ENCODE assay signal across 8 mouse cellular contexts in genomic region chr3:142443006-142443709, GRCm38 (mm10). TPM values are rescaled to one million over a fixed set of nuclear protein-coding genes. Genes with fewer than 3 reads are reported as not detected.
DNase-seq lines count a peak whose midpoint lies in the region; ATAC-seq and TF ChIP-seq lines count a peak whose summit lies in the region.

No protein-coding gene starts in this region.

- peak; percentile 86 for DNase-seq in MEL-GATA-1-ER (ENCODE audit: extremely low read depth, low read depth)
- peak; percentile 57 for DNase-seq in cerebellum, adult 11 months
- DNase-seq in heart, postnatal 14 days = peak; percentile 93 to 96
- DNase-seq in layer of hippocampus, adult 18-20 months (ENCODE audit: low spot score in 2 of 2) = peak; percentile 59 to 90
- DNase-seq in lung, embryonic 14.5 days = peak; percentile 95
- DNase-seq in retina, adult 2 months (ENCODE audit: low read depth, low spot score) = peak; percentile 61
- peak; percentile 94 for DNase-seq in thymus, postnatal 4 days

- H3K4me2 ChIP-seq in forebrain, embryonic 15.5 days (replicated peaks) = no peak overlapping the region
- peak overlapping the region; percentile 45 for H3K4me2 ChIP-seq in lung, embryonic 14.5 days

- H3K9ac ChIP-seq in forebrain, embryonic 15.5 days (replicated peaks) = no peak overlapping the region
- no peak overlapping the region for H3K9ac ChIP-seq in lung, embryonic 14.5 days

- H3K36me3 ChIP-seq in forebrain, embryonic 15.5 days = no peaks in the 10 kb centered on the region
- H3K36me3 ChIP-seq in lung, embryonic 14.5 days (ENCODE audit: insufficient read depth) = no peaks in the 10 kb centered on the region

- TF ChIP-seq CTCF in lung, embryonic 14.5 days (IDR thresholded peaks at IDR 0.05; ENCODE audit: low read depth) = peak; percentile 87

- WGBS in forebrain, embryonic 15.5 days = 15% methylated on average over 12 of the region's 12 CpGs
- WGBS in lung, embryonic 14.5 days = 3% methylated on average over 12 of the region's 12 CpGs

- H3K4me1 ChIP-seq in forebrain, embryonic 15.5 days = 0 out of 2 replicates have a peak, but pooled peaks cover 7% of the 10 kb centered on the region
- peaks cover 8% of the 10 kb centered on the region; the same call in 1 of the 2 replicates for H3K4me1 ChIP-seq in lung, embryonic 14.5 days (ENCODE audit: insufficient read depth)

- H3K27ac ChIP-seq in forebrain, embryonic 15.5 days (replicated peaks) = no peak overlapping the region
- no peak overlapping the region for H3K27ac ChIP-seq in lung, embryonic 14.5 days (ENCODE audit: low read depth)

- 0 out of 2 replicates have a peak, but pooled peaks have one; percentile 51 for ATAC-seq in forebrain, embryonic 15.5 days (replicated peaks)
- peak; percentile 52; the same call in 1 of the 2 replicates for ATAC-seq in lung, embryonic 14.5 days (ENCODE audit: insufficient read depth)

- H3K9me3 ChIP-seq in forebrain, embryonic 15.5 days = no peaks in the 10 kb centered on the region
- H3K9me3 ChIP-seq in lung, embryonic 14.5 days (ENCODE audit: low read depth, low read length) = no peaks in the 10 kb centered on the region

- H3K27me3 ChIP-seq in forebrain, embryonic 15.5 days = no peaks in the 10 kb centered on the region
- H3K27me3 ChIP-seq in lung, embryonic 14.5 days (ENCODE audit: insufficient read depth, low read length) = no peaks in the 10 kb centered on the region

- H3K4me3 ChIP-seq in forebrain, embryonic 15.5 days = no peak overlapping the region
- H3K4me3 ChIP-seq in lung, embryonic 14.5 days (ENCODE audit: low read depth, low read length) = no peak overlapping the region

- intact Hi-C loops in heart, postnatal 14 days (cut with DNase I) = loop anchor here (2.0 kb wide), 1 partner anchor 148 kb away; no protein-coding TSS in a partner anchor

RNA-seq across cellular contexts. Expression of gene Pdlim5, which starts 47.7 kb away (rescaled TPM):
- polyA plus RNA-seq in forebrain, embryonic 15.5 days (2015; fragmentation: Nextera tagmentation; extraction: Ambion mirVana) = 9.8 and 10.8 TPM in 2 replicates
- 100 to 1,000 TPM; 678 to 728 TPM for total RNA-seq in heart, postnatal 14 days (2021)
- total RNA-seq in layer of hippocampus, adult 18-20 months (2021) = 10 to 100 TPM; 24.8 to 26.8 TPM
- polyA plus RNA-seq in lung, embryonic 14.5 days (2014; fragmentation: Nextera tagmentation; extraction: Ambion mirVana) = 19.0 and 24.1 TPM in 2 replicates

RNA-seq across cellular contexts. Expression of gene Gbp5, which starts 50.6 kb away (rescaled TPM):
- 0.06 and 0.08 TPM in 2 replicates for polyA plus RNA-seq in forebrain, embryonic 15.5 days (2015; fragmentation: Nextera tagmentation; extraction: Ambion mirVana)
- 1 to 10 TPM; 6.8 to 9.3 TPM for total RNA-seq in heart, postnatal 14 days (2021)
- total RNA-seq in layer of hippocampus, adult 18-20 months (2021) = 1 to 10 TPM; 1.4 TPM
- 0.11 TPM in 1 of 2 replicates, not detected in the other for polyA plus RNA-seq in lung, embryonic 14.5 days (2014; fragmentation: Nextera tagmentation; extraction: Ambion mirVana)

Comparison
In these comparisons a context has a peak if more than half of its experiments do, and no peak if none do; other contexts are left out.
1. RNA of gene Pdlim5, which starts 47.7 kb away (total RNA-seq): 678 to 728 TPM in heart, postnatal 14 days; 24.8 to 26.8 TPM in layer of hippocampus, adult 18-20 months; every median in the first group is over 10 times any median in the second.
2. Peak in every context shown above with its lines, with median percentiles within 50 percentile points of each other: DNase-seq.